Mouse (Mus musculus) small intestine, adult 2 months (tissue): ENCODE results near the gene Sik3.

Source experiments
- CTCF ChIP-seq: fragments of 200-500 bp; IDR thresholded peaks from 2 replicates; pipeline ENCODE4 v1.5.1; 2012; ENCODE audit warnings: low read depth, mild to moderate bottlenecking, control low read depth, inconsistent platforms, low read length, moderate library complexity, mixed read lengths; ENCODE audit not compliant: insufficient replicate concordance, insufficient read length; ENCODE audit errors: extremely low read depth
- POLR2A ChIP-seq: fragments of 200-500 bp; IDR thresholded peaks from 2 replicates; pipeline ENCODE4 v1.6.1; 2012; ENCODE audit warnings: low read depth, mild to moderate bottlenecking, control low read depth, inconsistent platforms, low read length, moderate library complexity

DNA sequence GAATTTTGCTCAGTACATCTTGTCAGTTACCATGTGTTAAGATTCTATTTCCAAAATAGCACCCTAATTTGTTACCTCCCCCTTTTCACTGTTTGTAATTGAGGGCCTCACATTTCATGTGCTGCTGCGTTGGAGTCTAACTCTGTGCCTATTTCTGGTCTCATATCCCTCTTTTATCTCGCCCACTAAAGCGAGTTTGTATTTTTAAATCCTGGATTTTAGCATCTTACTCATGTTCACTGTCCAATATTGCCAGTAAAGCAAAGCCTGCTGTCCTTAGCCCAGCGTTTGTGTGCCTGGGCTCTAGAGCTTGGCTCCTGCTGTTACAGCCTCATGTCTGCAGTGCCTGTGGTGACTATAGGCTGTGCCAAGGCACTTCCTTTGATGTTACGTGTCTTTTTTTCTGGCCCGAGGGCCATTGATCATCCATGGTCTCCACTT, 69.8 kb downstream of the Sik3 start:
- no peak for TF ChIP-seq CTCF
- no peak for TF ChIP-seq POLR2A
